Mouse (Mus musculus): Measurements from ENCODE around the gene Plekha7. TPM values are rescaled to one million over a fixed set of nuclear protein-coding genes. Genes with fewer than 3 reads are reported as not detected.

Plekha7 gene
- polyA plus RNA-seq, 1 experiment from 2014 or later, result 18.4 TPM

- no peak for DNase-seq (ENCODE audit: low spot score)
These were observed 171.0 kb downstream of the Plekha7 start for GRCm38 (mm10) chr7:116137149-116137548.

- no peak for DNase-seq (ENCODE audit: low spot score)
These were observed 173.5 kb downstream of the Plekha7 start for GRCm38 (mm10) chr7:116134413-116135292.

GRCm38 (mm10) chr7:116132078-116132477, 176.1 kb downstream of the Plekha7 start:
- DNase-seq (ENCODE audit: low spot score), result peak; percentile 56

- no peak for DNase-seq (ENCODE audit: low spot score)
These were observed 176.8 kb downstream of the Plekha7 start for GRCm38 (mm10) chr7:116131390-116131789.

GRCm38 (mm10) chr7:116129374-116129773, 178.8 kb downstream of the Plekha7 start:
- DNase-seq (ENCODE audit: low spot score), result no peak

- DNase-seq (ENCODE audit: low spot score), result no peak
These were observed 179.9 kb downstream of the Plekha7 start for GRCm38 (mm10) chr7:116128286-116128685.

GRCm38 (mm10) chr7:116127052-116127451, 181.1 kb downstream of the Plekha7 start:
- no peak for DNase-seq (ENCODE audit: low spot score)

GRCm38 (mm10) chr7:116125671-116126070, 182.5 kb downstream of the Plekha7 start:
- no peak for DNase-seq (ENCODE audit: low spot score)

GRCm38 (mm10) chr7:116124057-116124456, 184.1 kb downstream of the Plekha7 start:
- no peak for DNase-seq (ENCODE audit: low spot score)

GRCm38 (mm10) chr7:116123597-116123985, 184.6 kb downstream of the Plekha7 start:
- DNase-seq (ENCODE audit: low spot score), result no peak

- DNase-seq (ENCODE audit: low spot score), result no peak
These were observed 185.1 kb downstream of the Plekha7 start for GRCm38 (mm10) chr7:116122981-116123596.

- no peak for DNase-seq (ENCODE audit: low spot score)
These were observed 187.0 kb downstream of the Plekha7 start for GRCm38 (mm10) chr7:116121202-116121601.

GRCm38 (mm10) chr7:116120737-116121136, 187.4 kb downstream of the Plekha7 start:
- DNase-seq (ENCODE audit: low spot score), result no peak

GRCm38 (mm10) chr7:116119306-116119857, 188.8 kb downstream of the Plekha7 start:
- DNase-seq (ENCODE audit: low spot score), result no peak

GRCm38 (mm10) chr7:116115991-116116390, 192.2 kb downstream of the Plekha7 start:
- DNase-seq (ENCODE audit: low spot score), result no peak

GRCm38 (mm10) chr7:116115216-116115930, 192.8 kb downstream of the Plekha7 start:
- no peak for DNase-seq (ENCODE audit: low spot score)

GRCm38 (mm10) chr7:116111546-116111945, 196.6 kb downstream of the Plekha7 start:
- DNase-seq (ENCODE audit: low spot score), result no peak

- no peak for DNase-seq (ENCODE audit: low spot score)
These were observed 197.5 kb downstream of the Plekha7 start for GRCm38 (mm10) chr7:116110661-116111060.

GRCm38 (mm10) chr7:116103091-116103490, 205.1 kb downstream of the Plekha7 start:
- no peak for DNase-seq (ENCODE audit: low spot score)

- no peak for DNase-seq (ENCODE audit: low spot score)
These were observed 208.1 kb downstream of the Plekha7 start for GRCm38 (mm10) chr7:116099952-116100528.

GRCm38 (mm10) chr7:116093466-116093850, 214.7 kb downstream of the Plekha7 start:
- DNase-seq (ENCODE audit: low spot score), result no peak
